Mouse (Mus musculus) midbrain, postnatal 0 days (tissue): ENCODE data around the gene Dag1. TPM values are rescaled to one million over a fixed set of nuclear protein-coding genes. Genes with fewer than 3 reads are reported as not detected.
"Not testable (repeated sequence)": the region's sequence is repeated elsewhere in the genome, so short reads cannot be mapped to it uniquely, and the experiment has no call there.

ENCODE experiments used
- ATAC-seq: fragments of 200-750 bp; cut with Nextera tagmentation; 2 replicates; pipeline ENCODE4 v1.8.0; 2017; ENCODE audit warnings: moderate number of reproducible peaks, mild to moderate bottlenecking, moderate TSS enrichment, moderate library complexity; ENCODE audit not compliant: low FRiP score
- DNase-seq: peaks from one replicate; pipeline ENCODE4 v3.0.0-alpha.2; 2015; ENCODE audit warnings: low spot score
- H3K27ac ChIP-seq: fragments of 300-500 bp; sonication (generic); 2 replicates; pipeline ENCODE4 v1.5.1; 2014; ENCODE audit warnings: low read depth, mild to moderate bottlenecking, low read length, mixed read lengths
- H3K27me3 ChIP-seq: fragments of 300-500 bp; sonication (generic); 2 replicates; pipeline ENCODE4 v1.6.1; 2014; ENCODE audit warnings: low read length, control low read depth, mixed read lengths; ENCODE audit not compliant: insufficient read depth
- H3K36me3 ChIP-seq: fragments of 300-500 bp; sonication (generic); 2 replicates; pipeline ENCODE4 v1.6.1; 2014; ENCODE audit warnings: low read length, control low read depth, mixed read lengths; ENCODE audit not compliant: insufficient read depth
- H3K4me1 ChIP-seq: fragments of 300-500 bp; sonication (generic); 2 replicates; pipeline ENCODE4 v1.6.1; 2014; ENCODE audit warnings: mild to moderate bottlenecking, control low read depth, antibody characterized with exemption, low read length, mixed read lengths; ENCODE audit not compliant: insufficient read depth
- H3K4me2 ChIP-seq: fragments of 300-500 bp; sonication (generic); 2 replicates; pipeline ENCODE4 v1.6.1; 2014; ENCODE audit warnings: low read depth, mild to moderate bottlenecking, low read length, mixed read lengths; ENCODE audit not compliant: poor library complexity, severe bottlenecking
- H3K4me3 ChIP-seq: fragments of 300-500 bp; sonication (generic); 2 replicates; pipeline ENCODE4 v1.5.1; 2014; ENCODE audit warnings: low read depth, mild to moderate bottlenecking, low read length, moderate library complexity
- H3K9ac ChIP-seq: fragments of 300-500 bp; sonication (generic); replicated peaks from 2 replicates; pipeline ENCODE4 v1.6.1; 2014; ENCODE audit warnings: mild to moderate bottlenecking, low read length, moderate library complexity, mixed read lengths; ENCODE audit not compliant: poor library complexity, severe bottlenecking
- H3K9me3 ChIP-seq: fragments of 300-500 bp; sonication (generic); 2 replicates; pipeline ENCODE4 v1.6.1; 2016; ENCODE audit warnings: low read length, control low read depth
- CTCF ChIP-seq: IDR thresholded peaks from 2 replicates; pipeline ENCODE4 v1.5.1; 2016; ENCODE audit warnings: antibody characterized with exemption, mild to moderate bottlenecking
- WGBS: fragments of 180-500 bp; shearing (Covaris S2); extraction: QIAGEN DNeasy Blood & Tissue Kit; methylation state at CpG from one replicate; pipeline ENCODE4 v1.1.7; 2014; 5-methylcytosine and 5-hydroxymethylcytosine counted together
- polyA plus RNA-seq: library from polyadenylated mRNA; unstranded; fragments of >200 nt; fragmentation: Nextera tagmentation; extraction: Ambion mirVana; gene quantifications from 2 replicates; pipeline ENCODE4 v1.2.1, GENCODE M21; 2015
- total RNA-seq: library from RNA; depleted of rRNA; stranded (reverse); fragments of >200 nt; gene quantifications from 2 replicates; pipeline ENCODE4 v1.2.3, GENCODE M21; 2014

Gene Dag1
- total and polyA plus RNA-seq, 2 experiments from 2014 or later, result 79.7 to 141 TPM

DNA sequence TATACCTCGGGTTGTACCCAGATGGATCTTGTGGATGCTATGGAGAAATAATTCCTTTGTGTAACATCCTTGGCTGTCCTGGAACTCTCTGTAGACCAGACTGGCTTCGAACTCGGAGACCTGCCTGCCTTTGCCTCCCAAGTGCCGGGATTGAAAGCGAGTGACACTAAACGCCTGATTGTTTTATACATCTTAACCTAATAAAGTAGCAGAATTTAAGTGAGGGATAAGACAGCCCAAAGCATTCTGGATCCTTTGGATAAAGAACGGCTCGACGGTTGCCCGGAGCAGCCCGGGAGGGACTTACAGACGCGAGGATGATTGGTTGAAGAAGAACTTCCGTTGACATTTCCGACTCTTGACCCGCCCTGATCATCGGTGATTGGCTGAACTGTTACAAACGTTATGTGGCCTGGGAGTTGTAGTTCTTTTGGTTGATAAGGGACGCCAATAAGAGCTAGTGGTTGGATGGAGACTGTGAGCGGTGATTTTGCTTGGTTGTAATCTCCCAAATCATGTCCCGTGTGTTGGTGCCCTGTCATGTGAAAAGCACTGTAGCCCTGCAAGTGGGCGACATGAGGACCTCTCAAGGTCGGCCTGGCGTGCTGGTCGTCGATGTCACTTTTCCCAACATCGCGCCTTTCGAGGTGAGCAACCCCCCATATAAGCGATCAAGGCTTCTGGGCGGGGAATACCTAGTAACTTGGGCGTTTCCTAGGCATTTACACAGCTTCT, 26.4 kb upstream of the Dag1 start, which contains the start of gene Nicn1:
TSS of gene Nicn1 (plus strand) at position 414 of the 735 bp plus-strand sequence.
- Histone ChIP-seq H3K4me3 (peak within 1 kb of the TSS; percentile 54), H3K27me3 (no peaks in the 10 kb centered on the region), H3K36me3 (peaks cover 14% of the 10 kb centered on the region), H3K9ac (peak within 1 kb of the TSS; percentile 71), H3K9me3 (no peaks in the 10 kb centered on the region), H3K4me1 (peaks cover 3% of the 10 kb centered on the region; the same call in 1 of the 2 replicates), H3K4me2 (peak within 1 kb of the TSS; percentile 62), H3K27ac (peak within 1 kb of the TSS; percentile 92)
- WGBS, result under 1% methylated on average over 32 of the region's 32 CpGs
- no peak for TF ChIP-seq CTCF
- peak; percentile 99 for DNase-seq
- peak; percentile 96 for ATAC-seq

DNA sequence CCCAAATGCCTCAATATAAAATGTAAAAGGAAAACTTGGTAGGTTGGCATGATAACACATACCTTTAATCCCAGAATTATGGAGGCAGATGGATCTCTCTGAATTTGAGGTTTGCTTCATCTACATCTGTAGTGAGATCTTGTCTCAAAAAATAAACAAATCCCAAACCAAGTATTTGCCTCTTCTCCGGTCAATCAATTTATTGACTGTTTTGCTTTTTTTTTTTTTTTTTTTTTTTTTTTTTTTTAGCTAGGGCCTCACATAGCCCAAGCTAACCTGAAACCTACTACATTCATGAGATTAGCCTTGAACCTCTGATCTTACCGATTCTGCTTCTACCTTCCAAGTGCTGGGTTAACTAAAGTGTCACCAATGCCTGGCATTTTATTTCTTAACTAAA, 25.6 kb upstream of the Dag1 start:
- 72% methylated on average over 2 of the region's 2 CpGs for WGBS
- H3K9ac ChIP-seq, result no peak overlapping the region
- peak overlapping the region; percentile 92; the same call in 1 of the 2 replicates for H3K27ac ChIP-seq
- ATAC-seq, result no peak
- no peaks in the 10 kb centered on the region for H3K27me3 ChIP-seq
- peaks cover 3% of the 10 kb centered on the region; the same call in 1 of the 2 replicates for H3K4me1 ChIP-seq
- no peak overlapping the region for H3K4me3 ChIP-seq
- no peaks in the 10 kb centered on the region for H3K9me3 ChIP-seq
- peaks cover 6% of the 10 kb centered on the region for H3K36me3 ChIP-seq
- DNase-seq, result no peak
- peak overlapping the region; percentile 49; the same call in 1 of the 2 replicates for H3K4me2 ChIP-seq
- TF ChIP-seq CTCF, result no peak

- H3K36me3 ChIP-seq, ATAC-seq, H3K9me3 ChIP-seq, H3K9ac ChIP-seq, H3K4me3 ChIP-seq, H3K4me2 ChIP-seq, H3K4me1 ChIP-seq, H3K27me3 ChIP-seq, H3K27ac ChIP-seq, DNase-seq: not testable (repeated sequence)
- 95% methylated on average over 4 of the region's 6 CpGs for WGBS
These were observed 23.9 kb upstream of the Dag1 start for GRCm38 (mm10) chr9:108287526-108288238.

DNA sequence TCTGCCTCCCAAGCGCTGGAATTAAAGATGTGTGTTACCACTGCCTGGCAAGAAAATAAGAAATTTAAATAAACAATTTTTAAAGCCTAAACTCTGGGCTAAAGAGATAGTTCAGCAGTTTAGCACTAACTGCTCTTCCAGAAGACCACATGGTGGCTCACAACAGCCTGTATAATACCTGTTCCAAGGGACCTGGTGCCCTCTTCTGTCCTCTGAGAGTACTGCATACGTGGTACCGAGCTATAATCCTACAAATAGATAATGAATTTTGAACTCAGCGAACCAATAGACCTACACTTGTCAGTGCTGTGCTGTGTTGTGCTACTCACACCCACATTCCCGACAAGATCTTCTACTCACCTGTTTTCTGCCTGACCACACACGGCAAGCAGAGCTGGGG, 20.7 kb upstream of the Dag1 start:
- H3K27me3 ChIP-seq, result no peaks in the 10 kb centered on the region
- no peak overlapping the region for H3K9ac ChIP-seq
- H3K36me3 ChIP-seq, result no peaks in the 10 kb centered on the region
- TF ChIP-seq CTCF, result peak; percentile 92
- DNase-seq (peak; percentile 86), ATAC-seq (peak; percentile 52; the same call in 1 of the 2 replicates)
- no peak overlapping the region for H3K27ac ChIP-seq
- no peaks in the 10 kb centered on the region for H3K9me3 ChIP-seq
- 12% methylated on average over 6 of the region's 6 CpGs for WGBS
- no peaks in the 10 kb centered on the region for H3K4me1 ChIP-seq
- no peak overlapping the region for H3K4me3 ChIP-seq
- no peak overlapping the region for H3K4me2 ChIP-seq

GRCm38 (mm10) chr9:108280071-108280828, 16.5 kb upstream of the Dag1 start:
- ATAC-seq (no peak), DNase-seq (peak; percentile 66)
- Histone ChIP-seq H3K9ac (no peak overlapping the region), H3K4me2 (no peak overlapping the region), H3K27ac (0 out of 2 replicates have a peak overlapping the region, but pooled peaks have one; percentile 20), H3K27me3 (no peaks in the 10 kb centered on the region), H3K4me3 (no peak overlapping the region), H3K36me3 (no peaks in the 10 kb centered on the region), H3K4me1 (no peaks in the 10 kb centered on the region), H3K9me3 (no peaks in the 10 kb centered on the region)
- no peak for TF ChIP-seq CTCF
- WGBS, result 38% methylated on average over 8 of the region's 8 CpGs
